25 mouse cellular contexts compared by ENCODE assay signal in the genomic region with DNA sequence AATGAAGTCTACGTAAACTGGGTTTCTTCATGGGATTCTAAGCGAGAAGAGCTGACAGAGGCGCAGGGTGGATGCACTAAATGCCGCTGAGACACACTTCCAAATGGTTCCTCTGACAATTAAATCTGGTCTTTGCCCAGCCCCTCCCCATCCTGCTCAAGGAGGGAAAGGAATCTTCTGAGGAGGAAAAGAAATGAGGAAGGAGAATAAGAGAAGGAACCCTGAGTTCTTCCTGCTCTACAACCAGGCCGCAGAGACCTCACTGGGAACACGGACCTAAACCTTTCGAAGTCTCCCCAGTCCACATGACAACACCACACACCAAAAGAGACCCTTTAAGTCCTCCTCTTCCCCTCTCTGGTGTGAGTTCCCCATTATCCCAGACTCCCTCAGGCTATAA.
"Had no signal": no experiment of that assay in that cellular context is flagged by ENCODE, and none has a peak within 500 bp of the region (broad histone marks: within the 10 kb centered on the region; RNA-seq: fewer than 3 reads in every experiment).

No protein-coding gene starts in this region.

- H3K4me3 ChIP-seq: intestine, embryonic 15.5 days; kidney, embryonic 15.5 days; limb, embryonic 12.5 days; limb, embryonic 15.5 days; liver, embryonic 12.5 days; liver, embryonic 15.5 days; megakaryocyte, embryonic 14.5 days; midbrain, embryonic 10.5 days; midbrain, embryonic 13.5 days; myocyte; neural tube, embryonic 13.5 days had no signal

- ATAC-seq: intestine, embryonic 15.5 days; liver, embryonic 12.5 days; lung, postnatal 0 days; midbrain, embryonic 13.5 days; midbrain, embryonic 16.5 days had no signal

- H3K36me3 ChIP-seq: intestine, embryonic 15.5 days; kidney, embryonic 15.5 days; limb, embryonic 12.5 days; limb, embryonic 15.5 days; liver, embryonic 12.5 days; liver, embryonic 15.5 days; midbrain, embryonic 10.5 days; midbrain, embryonic 13.5 days; neural tube, embryonic 13.5 days had no signal

- H3K27ac ChIP-seq: intestine, embryonic 15.5 days; kidney, embryonic 15.5 days; limb, embryonic 12.5 days; limb, embryonic 15.5 days; liver, embryonic 12.5 days; liver, embryonic 15.5 days; midbrain, embryonic 13.5 days; neural tube, embryonic 13.5 days; stomach, postnatal 0 days had no signal

- DNase-seq: kidney, adult 11 months; kidney, adult 8-10 months; kidney, postnatal 10 days; kidney, postnatal 36 days; layer of hippocampus, postnatal 36 days; left cerebral cortex, postnatal 4 days; lung, adult 2 months; retina, postnatal 1 day; thymus, adult 18-20 months; thymus, postnatal 14 days; thymus, postnatal 4 days had no signal

- H3K27me3 ChIP-seq: intestine, embryonic 15.5 days; kidney, embryonic 15.5 days; limb, embryonic 15.5 days; liver, embryonic 12.5 days; liver, embryonic 15.5 days; megakaryocyte, embryonic 14.5 days; midbrain, embryonic 13.5 days; neural tube, embryonic 13.5 days had no signal
